Mouse (Mus musculus) thymus, adult 2 months (tissue): ENCODE measurements around the gene Tmem102.

Experiments used
- CTCF ChIP-seq: fragments of 200-500 bp; IDR thresholded peaks from 2 replicates; pipeline ENCODE4 v1.5.1; 2012; ENCODE audit warnings: mild to moderate bottlenecking, control low read depth, low read length, moderate library complexity, borderline replicate concordance; ENCODE audit not compliant: control insufficient read depth, poor library complexity, insufficient read depth; ENCODE audit errors: extremely low read depth
- POLR2A ChIP-seq: fragments of 200-500 bp; IDR thresholded peaks from 2 replicates; pipeline ENCODE4 v1.6.1; 2012; ENCODE audit warnings: mild to moderate bottlenecking, low read length, control low read depth, moderate library complexity; ENCODE audit not compliant: control insufficient read depth, poor library complexity, insufficient read depth; ENCODE audit errors: extremely low read depth

- no peak for TF ChIP-seq CTCF
- TF ChIP-seq POLR2A = no peak
Measured at GRCm38 (mm10) chr11:69803328-69803727, 2.1 kb downstream of the Tmem102 start.
